Mouse (Mus musculus) ES-Bruce4 (cell line): ENCODE data around the gene Sdc3.

Experiments used
- CTCF ChIP-seq: IDR thresholded peaks from one replicate; pipeline ENCODE4 v1.8.1; 2011; ENCODE audit warnings: low read depth, low read length
- EP300 ChIP-seq: IDR thresholded peaks from 2 replicates; pipeline ENCODE4 v1.6.1; 2011; ENCODE audit warnings: low read depth, low read length; ENCODE audit not compliant: insufficient read depth
- POLR2A ChIP-seq: IDR thresholded peaks from one replicate; pipeline ENCODE4 v1.8.1; 2011; ENCODE audit warnings: low read length; ENCODE audit not compliant: insufficient read depth

DNA sequence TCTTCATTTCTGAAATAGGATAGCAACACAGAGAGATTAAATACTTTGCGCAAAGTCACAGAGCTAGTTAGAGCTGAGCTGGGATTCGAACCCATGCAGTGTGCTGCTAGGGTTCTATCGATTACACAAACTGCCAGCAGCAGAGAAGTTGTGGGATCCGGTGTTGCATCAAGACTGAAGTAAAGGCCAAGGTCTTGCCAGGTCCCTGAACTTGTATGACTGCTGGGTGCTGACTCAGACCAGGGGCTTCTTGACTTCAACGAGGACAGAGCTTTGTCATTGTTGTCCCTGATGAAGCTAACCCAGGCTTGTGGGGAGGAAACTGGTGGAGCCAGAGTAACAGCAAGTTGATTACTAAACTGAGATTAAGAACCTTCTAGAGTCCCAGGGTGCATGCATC lies 8.9 kb downstream of the Sdc3 start:
- no peak for TF ChIP-seq CTCF
- no peak for TF ChIP-seq POLR2A
- TF ChIP-seq EP300, result no peak
